10 mouse cellular contexts compared by ENCODE assay signal in the genomic region with DNA sequence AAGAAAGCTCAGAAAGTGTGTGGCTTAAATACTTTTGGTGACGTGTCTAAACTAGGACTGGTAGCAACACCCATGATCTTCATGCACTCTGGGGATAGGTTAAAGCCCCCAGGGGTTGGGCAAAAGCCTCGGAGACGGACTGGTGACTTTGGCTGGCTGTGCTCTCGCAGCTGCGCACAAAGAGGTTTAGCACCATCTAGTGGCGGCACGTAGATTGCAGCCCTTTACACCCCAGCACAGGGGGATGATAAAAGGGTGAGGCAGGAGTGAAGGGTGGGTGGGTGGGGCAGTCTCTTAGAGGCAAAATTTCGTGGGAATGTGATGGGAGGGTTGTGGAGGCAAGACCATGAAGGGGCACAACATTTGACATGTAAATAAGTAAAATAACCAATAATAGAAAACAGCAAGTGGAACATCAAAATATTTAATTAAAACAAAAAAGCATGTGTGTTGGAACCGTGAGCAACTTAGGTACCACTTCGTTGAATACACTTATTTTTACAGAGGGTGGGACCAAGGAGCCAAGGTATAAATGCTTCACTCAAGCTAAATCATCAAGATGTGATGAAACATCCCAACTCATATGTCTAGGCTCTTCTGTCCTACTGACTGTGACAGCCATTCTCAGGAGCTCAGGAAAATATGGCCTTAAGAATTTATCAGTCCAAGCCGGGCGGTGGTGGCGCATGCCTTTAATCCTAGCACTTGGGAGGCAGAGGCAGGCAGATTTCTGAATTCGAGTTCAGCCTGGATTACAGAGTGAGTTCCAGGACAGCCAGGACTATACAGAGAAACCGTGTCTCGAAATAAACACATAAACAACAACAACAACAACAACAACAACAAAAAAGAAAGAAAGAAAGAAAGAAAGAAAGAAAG. TPM values are rescaled to one million over a fixed set of nuclear protein-coding genes. Genes with fewer than 3 reads are reported as not detected.
A peak's percentile ranks its signal among the peaks of the same experiment; 100 is the strongest.
DNase-seq lines count a peak whose midpoint lies in the region; ATAC-seq and TF ChIP-seq lines count a peak whose summit lies in the region.
"Not testable (repeated sequence)": the region's sequence is repeated elsewhere in the genome, so short reads cannot be mapped to it uniquely, and the experiment has no call there.
"Had no signal": no experiment of that assay in that cellular context is flagged by ENCODE, and none has a peak within 500 bp of the region (broad histone marks: within the 10 kb centered on the region; RNA-seq: fewer than 3 reads in every experiment).

No protein-coding gene starts in this region.

- not testable (repeated sequence) for H3K4me3 ChIP-seq in forebrain, embryonic 14.5 days (ENCODE audit: low read depth, low read length); kidney, postnatal 0 days (replicated peaks; ENCODE audit: low read depth, low read length); myocyte
- 0 out of 2 replicates have a peak overlapping the region, but pooled peaks have one; percentile 16 for H3K4me3 ChIP-seq in heart, postnatal 0 days (ENCODE audit: low read depth, low read length)

- not testable (repeated sequence) for H3K27ac ChIP-seq in forebrain, embryonic 14.5 days (ENCODE audit: low read depth, low read length); heart, postnatal 0 days (ENCODE audit: low read depth); kidney, postnatal 0 days

- not testable (repeated sequence) for H3K9ac ChIP-seq in forebrain, embryonic 14.5 days (ENCODE audit: low read length); heart, postnatal 0 days (replicated peaks; ENCODE audit: low read depth, low read length); kidney, postnatal 0 days (ENCODE audit: low read depth, low read length)

- not testable (repeated sequence) for TF ChIP-seq EP300 in heart, postnatal 0 days (IDR thresholded peaks at IDR 0.05; ENCODE audit: low read depth)

- DNase-seq in CD8-positive naive resting alpha-beta T cell, adult 2 months (ENCODE audit: low read depth in 2 of 2, low spot score in 2 of 2), result peak; percentile 76 to 77
- DNase-seq in cerebellum, adult 11-12 months, result peak; percentile 45
- not testable (repeated sequence) for DNase-seq in forebrain, embryonic 14.5 days (ENCODE audit: low spot score); heart, postnatal 0 days (ENCODE audit: low spot score); kidney, postnatal 0 days (ENCODE audit: low spot score)
- DNase-seq in liver, result peak; percentile 49
- DNase-seq in spleen, postnatal 4 days (ENCODE audit: low spot score in 2 of 2), result peak; percentile 60 to 85

- H3ac ChIP-seq in myocyte (ENCODE audit: control insufficient read depth, insufficient read length), result not testable (repeated sequence)

- peak; percentile 64 for TF ChIP-seq CTCF in heart, postnatal 0 days (IDR thresholded peaks at IDR 0.05; ENCODE audit: low read depth)
- peak; percentile 72 for TF ChIP-seq CTCF in kidney, postnatal 0 days (IDR thresholded peaks at IDR 0.05; ENCODE audit: low read depth)

- H3K79me2 ChIP-seq in myocyte (ENCODE audit: control insufficient read depth, insufficient read depth), result not testable (repeated sequence)

- H3K27me3 ChIP-seq in forebrain, embryonic 14.5 days (replicated peaks; ENCODE audit: control insufficient read depth, insufficient read depth, low read length), result peaks cover 18% of the 10 kb centered on the region
- peaks cover 22% of the 10 kb centered on the region for H3K27me3 ChIP-seq in heart, postnatal 0 days (ENCODE audit: control insufficient read depth, insufficient read depth, low read length)
- not testable (repeated sequence) for H3K27me3 ChIP-seq in kidney, postnatal 0 days (ENCODE audit: insufficient read depth, low read length); myocyte (ENCODE audit: control insufficient read depth, insufficient read depth, insufficient read length)

- WGBS in forebrain, embryonic 14.5 days, result 38% methylated on average over 14 of the region's 16 CpGs
- WGBS in heart, postnatal 0 days, result 32% methylated on average over 12 of the region's 16 CpGs
- 37% methylated on average over 12 of the region's 16 CpGs for WGBS in kidney, postnatal 0 days

- H3K4me2 ChIP-seq in forebrain, embryonic 14.5 days (ENCODE audit: low read length), result peak overlapping the region; percentile 37
- peak overlapping the region; percentile 41 for H3K4me2 ChIP-seq in heart, postnatal 0 days (ENCODE audit: low read depth, low read length)
- H3K4me2 ChIP-seq in kidney, postnatal 0 days (ENCODE audit: low read length), result peak overlapping the region; percentile 28; the same call in 1 of the 2 replicates
- H3K4me2 ChIP-seq in myocyte (ENCODE audit: low read depth), result peak overlapping the region; percentile 60

- TF ChIP-seq POLR2A in myocyte (IDR thresholded peaks at IDR 0.05; ENCODE audit: insufficient read length, low read depth), result not testable (repeated sequence)

- H3K4me1 ChIP-seq in forebrain, embryonic 14.5 days (ENCODE audit: control insufficient read depth, insufficient read depth, low read length); heart, postnatal 0 days (ENCODE audit: control insufficient read depth, insufficient read depth); kidney, postnatal 0 days (replicated peaks; ENCODE audit: insufficient read depth, low read length): not testable (repeated sequence)

- H3K9me3 ChIP-seq in forebrain, embryonic 14.5 days (replicated peaks; ENCODE audit: control insufficient read depth, low read length); heart, postnatal 0 days (replicated peaks; ENCODE audit: control insufficient read depth, low read length); kidney, postnatal 0 days (replicated peaks; ENCODE audit: low read length): not testable (repeated sequence)

- peak; percentile 80 for ATAC-seq in forebrain, embryonic 14.5 days
- 0 out of 2 replicates have a peak, but pooled peaks have one; percentile 24 for ATAC-seq in heart, postnatal 0 days (ENCODE audit: insufficient read depth, low read depth)
- not testable (repeated sequence) for ATAC-seq in kidney, postnatal 0 days (replicated peaks; ENCODE audit: low FRiP score, low read depth)

- H3K36me3 ChIP-seq in forebrain, embryonic 14.5 days (ENCODE audit: control insufficient read depth, insufficient read depth, low read length); heart, postnatal 0 days (replicated peaks; ENCODE audit: control insufficient read depth, insufficient read depth, low read length); kidney, postnatal 0 days (ENCODE audit: insufficient read depth, low read length); myocyte (ENCODE audit: control insufficient read depth, insufficient read depth): not testable (repeated sequence)

RNA-seq across cellular contexts. Expression of a gene that starts 5.6 kb away (rescaled TPM):
- 0.32 TPM in 1 of 2 replicates, not detected in the other for polyA plus RNA-seq in forebrain, embryonic 14.5 days (2014; fragmentation: Nextera tagmentation; extraction: Ambion mirVana)
- total RNA-seq in heart, postnatal 0 days (2014; rRNA removed; ENCODE audit: low replicate concordance), result not detected in 2 replicates
- polyA plus RNA-seq in heart, postnatal 0 days (2015; fragmentation: Nextera tagmentation; extraction: Ambion mirVana), result 0.36 and 0.37 TPM in 2 replicates
- 0.88 TPM in 2 replicates for polyA plus RNA-seq in kidney, postnatal 0 days (2015; fragmentation: Nextera tagmentation; extraction: Ambion mirVana)
- 0.24 TPM for polyA plus RNA-seq in myocyte (2012; fragmentation: generic; extraction: Trizol)
- total RNA-seq: megakaryocyte-erythroid progenitor cell, adult 5-6 weeks had no signal
- polyA plus RNA-seq: G1E had no signal

RNA-seq across cellular contexts. Expression of a gene that starts 5.6 kb away (rescaled TPM):
- polyA plus RNA-seq in forebrain, embryonic 14.5 days (2014; fragmentation: Nextera tagmentation; extraction: Ambion mirVana), result 0.42 and 1.7 TPM in 2 replicates
- total RNA-seq in heart, postnatal 0 days (2014; rRNA removed; ENCODE audit: low replicate concordance), result 1.3 TPM in 1 of 2 replicates, not detected in the other
- 0.85 and 1.1 TPM in 2 replicates for polyA plus RNA-seq in heart, postnatal 0 days (2015; fragmentation: Nextera tagmentation; extraction: Ambion mirVana)
- polyA plus RNA-seq in kidney, postnatal 0 days (2015; fragmentation: Nextera tagmentation; extraction: Ambion mirVana), result 6.8 and 7.2 TPM in 2 replicates
- polyA plus RNA-seq in myocyte (2012; fragmentation: generic; extraction: Trizol), result 22.0 TPM
- total RNA-seq: megakaryocyte-erythroid progenitor cell, adult 5-6 weeks had no signal

RNA-seq across cellular contexts. Expression of a gene that starts 14.9 kb away (rescaled TPM):
- polyA plus RNA-seq in forebrain, embryonic 14.5 days (2014; fragmentation: Nextera tagmentation; extraction: Ambion mirVana), result 5.0 and 6.5 TPM in 2 replicates
- 1.8 and 4.2 TPM in 2 replicates for total RNA-seq in heart, postnatal 0 days (2014; rRNA removed; ENCODE audit: low replicate concordance)
- 3.2 and 4.9 TPM in 2 replicates for polyA plus RNA-seq in heart, postnatal 0 days (2015; fragmentation: Nextera tagmentation; extraction: Ambion mirVana)
- polyA plus RNA-seq in kidney, postnatal 0 days (2015; fragmentation: Nextera tagmentation; extraction: Ambion mirVana), result 37.1 and 37.8 TPM in 2 replicates
- polyA plus RNA-seq in myocyte (2012; fragmentation: generic; extraction: Trizol), result 5.8 TPM
- total RNA-seq: megakaryocyte-erythroid progenitor cell, adult 5-6 weeks had no signal
